Mouse (Mus musculus) testis, postnatal 10 days (tissue): ENCODE data around the gene Clcf1.
"Not testable (repeated sequence)": the region's sequence is repeated elsewhere in the genome, so short reads cannot be mapped to it uniquely, and the experiment has no call there.

Source experiments
- DNase-seq: peaks from one replicate; pipeline ENCODE4 v3.0.0; 2021; ENCODE audit warnings: low spot score

Gene Clcf1

GRCm38 (mm10) chr19:4218784-4219183 lies 4.7 kb downstream of the Clcf1 start:
- DNase-seq: no peak

DNA sequence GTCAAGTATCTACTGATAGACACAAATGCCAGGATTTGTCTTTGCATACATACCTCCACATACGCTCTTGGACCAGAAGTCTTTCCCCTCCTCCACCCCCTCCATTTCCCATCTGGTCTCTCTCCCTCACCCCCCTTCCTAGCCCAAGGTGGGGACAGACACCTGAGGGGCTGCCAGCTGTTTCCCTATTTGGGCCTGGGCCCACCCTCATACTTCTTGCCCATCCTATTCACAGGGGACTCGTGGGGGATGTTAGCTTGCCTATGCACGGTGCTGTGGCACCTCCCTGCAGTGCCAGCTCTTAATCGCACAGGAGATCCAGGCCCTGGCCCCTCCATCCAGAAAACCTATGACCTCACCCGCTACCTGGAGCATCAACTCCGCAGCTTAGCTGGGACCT lies 5.9 kb downstream of the Clcf1 start:
- DNase-seq: no peak

GRCm38 (mm10) chr19:4220416-4220815 lies 6.4 kb downstream of the Clcf1 start:
- DNase-seq: peak; percentile 70

DNA sequence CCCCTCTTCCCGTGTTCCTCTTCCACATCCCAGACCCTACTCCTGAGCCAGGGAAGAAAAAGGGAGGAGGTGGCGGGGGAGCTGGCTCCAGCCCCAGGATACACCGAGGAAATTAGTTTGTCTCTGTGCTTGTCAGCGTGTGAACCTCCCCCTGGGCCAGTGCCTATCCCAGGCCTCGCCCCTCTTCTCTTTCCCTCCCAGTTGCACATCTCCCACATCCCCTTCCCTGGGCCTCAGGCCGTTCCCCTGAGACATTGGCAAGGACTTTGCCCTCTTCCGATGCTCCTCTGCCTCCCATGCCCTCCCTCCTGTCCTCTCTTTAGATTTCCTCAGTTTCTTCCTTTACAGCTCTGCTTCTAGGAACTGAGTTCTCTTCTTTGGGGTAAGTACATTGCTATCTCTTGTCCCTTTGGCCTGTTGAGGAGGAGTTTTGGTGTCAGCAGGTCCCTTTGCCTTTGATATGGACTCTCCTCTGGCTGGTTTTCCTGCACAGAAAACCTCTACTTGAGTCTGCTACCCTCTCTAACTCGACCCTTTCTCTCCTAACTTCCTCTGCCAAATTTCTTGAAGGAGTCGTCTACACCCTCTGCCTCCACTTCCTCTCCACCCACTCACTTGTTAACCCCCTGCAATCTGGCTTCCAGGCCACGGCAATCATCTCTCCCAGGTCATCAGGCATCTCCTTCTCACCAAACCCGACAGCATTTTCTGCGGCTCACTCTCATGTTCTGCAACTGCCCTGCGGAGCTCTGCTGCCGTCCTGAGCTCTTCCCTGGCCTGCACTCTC lies 7.1 kb downstream of the Clcf1 start:
- peak; percentile 66 for DNase-seq

GRCm38 (mm10) chr19:4222165-4222564 lies 8.1 kb downstream of the Clcf1 start:
- no peak for DNase-seq

- DNase-seq: no peak
Measured at GRCm38 (mm10) chr19:4226779-4227178, 12.7 kb downstream of the Clcf1 start.

GRCm38 (mm10) chr19:4227446-4227845 lies 13.4 kb downstream of the Clcf1 start:
- no peak for DNase-seq

- peak; percentile 74 for DNase-seq
Measured at GRCm38 (mm10) chr19:4227894-4228678, 14.0 kb downstream of the Clcf1 start.

DNA sequence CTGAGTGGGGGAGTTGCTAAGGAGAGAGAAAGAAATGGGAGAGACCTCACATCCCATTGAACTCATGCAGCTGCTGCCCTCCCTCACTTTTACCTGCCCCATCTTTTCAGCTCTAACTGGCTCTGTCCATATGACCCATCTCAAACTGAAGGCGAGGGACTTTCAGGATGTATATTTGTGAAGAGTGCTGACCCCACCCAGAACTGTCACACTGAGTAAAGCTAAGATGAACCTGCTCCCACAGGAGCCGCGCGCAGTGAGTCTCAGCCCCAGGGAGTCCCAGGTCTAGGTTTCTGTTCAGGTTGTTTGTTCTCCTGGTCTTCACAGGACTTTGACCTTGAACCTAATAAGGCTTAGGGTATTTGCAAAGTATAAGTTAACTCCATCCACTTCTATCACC lies 14.9 kb downstream of the Clcf1 start:
- no peak for DNase-seq

- DNase-seq: peak; percentile 63
Measured at GRCm38 (mm10) chr19:4229451-4230076, 15.5 kb downstream of the Clcf1 start.

DNA sequence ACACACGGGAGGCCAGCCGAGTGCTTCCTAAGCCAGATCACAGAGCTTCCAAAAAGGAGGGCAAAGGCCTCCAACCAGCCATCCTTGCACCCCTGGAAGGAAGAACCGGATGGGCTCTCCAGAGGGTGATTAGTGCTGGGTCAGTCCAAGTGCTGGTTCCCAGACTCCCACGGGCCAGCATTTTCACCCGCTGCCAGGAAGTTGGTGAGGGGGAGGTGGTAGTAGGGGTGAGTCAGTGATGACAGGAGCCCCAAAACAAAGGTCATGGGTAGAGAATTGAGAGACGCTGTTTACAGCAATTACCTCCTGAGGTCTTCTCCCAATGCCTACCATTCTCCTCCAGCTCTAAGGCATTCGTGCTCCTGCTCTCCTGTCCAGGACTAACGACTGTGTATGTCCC lies 16.4 kb downstream of the Clcf1 start:
- peak; percentile 45 for DNase-seq

GRCm38 (mm10) chr19:4231253-4232185 lies 17.5 kb downstream of the Clcf1 start, which contains the start of gene Pold4:
TSS of gene Pold4 (plus strand) at chr19:4231899.
- peak; percentile 97 for DNase-seq

DNA sequence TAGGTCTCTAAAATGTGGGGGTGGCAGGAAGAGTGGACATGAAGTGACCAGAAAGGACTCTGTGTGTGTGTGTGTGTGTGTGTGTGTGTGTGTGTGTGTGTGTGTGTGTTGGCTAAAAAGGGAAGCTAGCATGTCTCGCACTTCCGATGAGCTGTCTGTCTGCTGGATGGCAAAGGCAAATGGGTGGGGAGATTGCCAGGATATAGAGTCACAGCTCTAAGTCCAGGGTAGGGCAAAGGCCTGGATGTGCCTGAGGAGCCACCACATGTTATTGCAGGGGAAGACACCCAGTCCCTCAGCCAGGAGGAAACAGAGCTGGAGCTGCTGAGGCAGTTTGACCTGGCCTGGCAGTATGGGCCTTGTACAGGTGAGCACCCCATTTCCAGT lies 18.1 kb downstream of the Clcf1 start:
- no peak for DNase-seq

- DNase-seq: no peak
Measured at GRCm38 (mm10) chr19:4232651-4233050, 18.6 kb downstream of the Clcf1 start.

GRCm38 (mm10) chr19:4234548-4234947 lies 20.5 kb downstream of the Clcf1 start:
- no peak for DNase-seq

- DNase-seq: no peak
Measured at GRCm38 (mm10) chr19:4240247-4240668, 26.2 kb downstream of the Clcf1 start.

DNA sequence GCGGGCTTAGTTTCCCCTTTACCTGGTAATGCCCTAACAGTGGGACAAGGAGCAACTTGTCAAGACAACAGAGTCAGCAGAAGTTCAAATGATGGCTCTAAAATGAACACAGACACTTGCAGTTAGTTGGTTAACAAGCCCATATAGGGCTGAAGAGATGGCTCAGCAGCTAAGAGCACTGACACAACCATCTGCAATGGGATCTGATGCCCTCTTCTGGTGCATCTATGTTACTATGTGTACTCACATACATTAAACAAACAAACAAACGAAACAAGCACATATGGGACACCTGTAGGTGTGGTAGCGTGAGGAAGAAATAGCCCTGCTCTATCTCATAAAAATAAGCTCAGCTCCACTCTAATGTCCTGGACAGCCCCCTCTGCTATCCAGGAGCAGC lies 28.4 kb downstream of the Clcf1 start:
- no peak for DNase-seq

DNA sequence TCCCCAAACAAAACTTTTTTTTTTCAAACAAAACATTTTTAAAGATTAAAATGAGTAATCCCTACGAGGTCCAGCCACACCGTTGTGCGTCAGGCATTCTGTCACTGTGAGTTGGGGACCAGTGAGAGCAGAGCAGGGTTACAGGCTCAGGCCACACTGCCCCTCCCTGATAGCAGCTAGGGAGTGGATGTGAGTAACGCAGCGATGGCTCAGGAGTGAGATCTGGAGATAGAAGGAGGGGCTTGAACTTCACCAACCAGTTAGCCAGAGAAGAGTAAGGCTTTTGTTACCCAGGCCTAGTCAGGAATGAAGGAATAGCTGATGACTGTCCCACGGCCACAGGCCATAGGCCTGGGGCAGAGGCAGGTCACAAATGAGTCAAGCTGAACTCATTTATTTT lies 30.7 kb downstream of the Clcf1 start:
- no peak for DNase-seq

DNA sequence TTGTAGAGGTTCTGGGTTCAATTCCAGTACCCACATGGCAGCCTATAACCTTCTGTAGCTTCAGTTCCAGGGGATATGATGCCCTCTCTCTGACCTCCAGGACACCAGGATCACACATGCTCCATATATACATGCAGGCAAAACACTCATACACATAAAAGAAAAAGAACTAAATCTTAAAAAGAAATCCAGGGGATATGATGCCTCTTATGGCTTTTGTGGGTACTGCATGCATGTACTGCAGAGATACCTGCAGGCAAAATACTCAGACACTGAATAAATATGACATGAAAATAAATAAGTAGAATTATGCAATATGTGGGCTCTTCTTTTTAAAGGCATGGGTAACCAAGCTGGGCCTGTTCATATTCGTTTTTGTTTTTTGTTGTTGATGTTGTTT lies 33.0 kb downstream of the Clcf1 start:
- DNase-seq: no peak

DNA sequence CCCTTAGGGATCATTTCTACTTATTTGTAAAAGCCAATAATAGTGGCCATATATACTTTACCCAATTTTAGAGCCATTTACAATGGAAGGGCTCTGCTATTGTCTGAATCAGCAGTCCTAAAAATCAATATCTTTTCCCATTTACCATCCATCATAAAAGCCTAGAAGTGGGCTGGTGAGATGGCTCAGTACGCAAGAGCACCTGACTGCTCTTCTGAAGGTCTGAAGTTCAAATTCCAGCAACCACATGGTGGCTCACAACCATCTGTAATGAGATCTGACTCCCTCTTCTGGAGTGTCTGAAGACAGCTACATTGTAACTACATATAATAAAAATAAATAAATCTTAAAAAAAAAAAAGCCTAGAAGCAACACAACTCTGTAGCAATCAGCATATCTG lies 34.6 kb downstream of the Clcf1 start:
- DNase-seq: not testable (repeated sequence)

GRCm38 (mm10) chr19:4254230-4254629 lies 40.2 kb downstream of the Clcf1 start:
- no peak for DNase-seq
